Mouse (Mus musculus) embryonic facial prominence, embryonic 15.5 days (tissue): ENCODE data around the gene Apbb1ip. TPM values are rescaled to one million over a fixed set of nuclear protein-coding genes. Genes with fewer than 3 reads are reported as not detected.

Source experiments
- ATAC-seq: fragments of 200-750 bp; cut with Nextera tagmentation; 2 replicates; pipeline ENCODE4 v1.8.0; 2017; ENCODE audit warnings: low read depth, moderate TSS enrichment; ENCODE audit not compliant: insufficient number of reproducible peaks, low FRiP score, low TSS enrichment
- H3K27ac ChIP-seq: fragments of 300-500 bp; sonication (generic); replicated peaks from 2 replicates; pipeline ENCODE4 v1.5.1; 2015; ENCODE audit warnings: mild to moderate bottlenecking, inconsistent platforms
- H3K27me3 ChIP-seq: fragments of 300-500 bp; sonication (generic); 2 replicates; pipeline ENCODE4 v1.6.1; 2015; ENCODE audit warnings: inconsistent platforms
- H3K36me3 ChIP-seq: fragments of 300-500 bp; sonication (generic); 2 replicates; pipeline ENCODE4 v1.6.1; 2015; ENCODE audit warnings: mild to moderate bottlenecking, inconsistent platforms
- H3K4me1 ChIP-seq: fragments of 300-500 bp; sonication (generic); 2 replicates; pipeline ENCODE4 v1.6.1; 2015; ENCODE audit warnings: inconsistent platforms
- H3K4me2 ChIP-seq: fragments of 300-500 bp; sonication (generic); replicated peaks from 2 replicates; pipeline ENCODE4 v1.6.1; 2015; ENCODE audit warnings: mild to moderate bottlenecking, inconsistent platforms
- H3K4me3 ChIP-seq: fragments of 300-500 bp; sonication (generic); replicated peaks from 2 replicates; pipeline ENCODE4 v1.5.1; 2015; ENCODE audit warnings: mild to moderate bottlenecking, inconsistent platforms
- H3K9ac ChIP-seq: fragments of 300-500 bp; sonication (generic); 2 replicates; pipeline ENCODE4 v1.6.1; 2015; ENCODE audit warnings: inconsistent platforms
- H3K9me3 ChIP-seq: fragments of 300-500 bp; sonication (generic); replicated peaks from 2 replicates; pipeline ENCODE4 v1.6.1; 2016; ENCODE audit warnings: inconsistent platforms
- WGBS: fragments of 180-500 bp; shearing (Covaris S2); methylation state at CpG from one replicate; pipeline ENCODE4 v1.1.7; 2015; 5-methylcytosine and 5-hydroxymethylcytosine counted together
- polyA plus RNA-seq: library from polyadenylated mRNA; unstranded; fragments of >200 nt; fragmentation: Nextera tagmentation; extraction: Ambion mirVana; gene quantifications from 2 replicates; pipeline ENCODE4 v1.2.1, GENCODE M21; 2015

Apbb1ip gene
- polyA plus RNA-seq, 1 experiment from 2014 or later: 3.0 TPM

DNA sequence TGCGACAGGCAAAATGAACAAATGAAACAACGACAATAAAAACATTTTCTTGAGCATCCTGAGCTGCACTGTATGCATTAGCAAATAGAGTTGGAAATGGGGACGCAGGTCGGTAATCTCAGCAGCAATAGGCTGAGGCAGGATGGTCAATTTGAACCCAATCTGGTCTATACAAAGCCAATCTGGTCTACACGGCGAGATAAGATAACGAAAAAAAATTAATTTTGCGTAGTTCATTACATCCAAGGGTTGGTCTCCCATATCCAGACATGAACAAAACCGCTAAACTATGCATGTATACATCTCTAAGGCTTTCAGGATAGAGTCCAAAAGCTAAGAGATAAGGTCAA lies 121.0 kb downstream of the Apbb1ip start:
- no peaks in the 10 kb centered on the region for H3K36me3 ChIP-seq
- WGBS: 18% methylated on average over 9 of the region's 9 CpGs
- peak overlapping the region; percentile 84 for H3K27ac ChIP-seq
- H3K4me3 ChIP-seq: peak overlapping the region; percentile 83
- no peaks in the 10 kb centered on the region; the same call in 1 of the 2 replicates for H3K4me1 ChIP-seq
- no peaks in the 10 kb centered on the region for H3K27me3 ChIP-seq
- H3K4me2 ChIP-seq: peak overlapping the region; percentile 78
- 0 out of 2 replicates have a peak, but pooled peaks have one; percentile 30 for ATAC-seq
- H3K9ac ChIP-seq: peak overlapping the region; percentile 61
- no peaks in the 10 kb centered on the region for H3K9me3 ChIP-seq

DNA sequence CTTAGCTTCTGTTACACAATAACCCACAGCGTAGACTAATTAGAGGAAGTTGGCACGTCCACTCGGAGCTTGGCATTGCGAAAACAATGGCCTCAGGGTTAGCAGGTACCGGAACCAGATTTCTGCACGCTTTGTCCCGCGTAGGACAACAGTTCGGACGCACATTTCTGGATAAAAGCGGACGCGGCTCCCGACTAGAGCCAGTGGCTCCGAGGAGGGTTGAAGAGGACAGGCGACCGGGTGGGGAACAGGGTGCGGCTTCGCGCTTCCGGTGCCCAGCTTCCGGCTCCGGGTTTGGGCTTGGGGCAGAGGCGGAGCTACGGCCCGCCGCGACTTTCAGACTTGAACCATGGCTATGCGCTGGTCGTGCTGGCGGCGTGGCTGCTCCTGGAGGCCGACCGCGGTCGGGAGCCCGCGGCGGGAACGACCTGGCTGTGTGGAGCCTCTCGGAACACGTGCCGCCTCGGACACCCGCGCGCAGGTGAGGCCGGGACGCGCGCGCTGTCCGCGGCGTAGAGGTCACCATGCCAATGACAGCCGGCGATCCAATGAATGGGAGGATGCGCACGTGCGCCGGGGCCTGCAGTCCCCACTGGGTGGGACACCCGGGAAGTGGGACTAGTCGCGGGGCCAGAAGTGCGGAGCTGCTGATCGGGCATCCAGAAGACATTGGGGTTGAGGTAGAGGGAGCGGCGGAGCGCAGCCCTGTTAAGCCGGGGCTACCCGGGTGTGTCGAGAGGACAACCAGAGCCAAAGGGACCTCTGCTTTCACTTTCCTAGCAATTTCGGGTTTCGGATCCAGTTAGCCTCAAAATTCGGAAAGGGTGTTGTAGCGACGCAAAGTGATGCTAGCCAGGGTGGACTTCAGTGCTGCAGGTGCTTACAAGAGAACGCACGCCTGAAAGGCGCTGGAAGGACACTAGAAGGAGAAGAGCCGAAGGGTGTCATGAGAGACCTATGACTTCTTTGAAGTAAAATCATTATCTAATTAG lies 121.7 kb downstream of the Apbb1ip start, which contains the start of gene Pdss1:
Gene Pdss1 (plus strand): TSS at position 241 of the 992 bp plus-strand sequence.
- Histone ChIP-seq H3K4me3 (peak within 1 kb of the TSS; percentile 83), H3K4me2 (peak within 1 kb of the TSS; percentile 78), H3K27me3 (no peaks in the 10 kb centered on the region), H3K9me3 (no peaks in the 10 kb centered on the region), H3K4me1 (no peaks in the 10 kb centered on the region; the same call in 1 of the 2 replicates), H3K27ac (peak within 1 kb of the TSS; percentile 84), H3K36me3 (no peaks in the 10 kb centered on the region), H3K9ac (peak within 1 kb of the TSS; percentile 61)
- ATAC-seq: peak; percentile 97
- WGBS: under 1% methylated on average over 81 of the region's 81 CpGs

DNA sequence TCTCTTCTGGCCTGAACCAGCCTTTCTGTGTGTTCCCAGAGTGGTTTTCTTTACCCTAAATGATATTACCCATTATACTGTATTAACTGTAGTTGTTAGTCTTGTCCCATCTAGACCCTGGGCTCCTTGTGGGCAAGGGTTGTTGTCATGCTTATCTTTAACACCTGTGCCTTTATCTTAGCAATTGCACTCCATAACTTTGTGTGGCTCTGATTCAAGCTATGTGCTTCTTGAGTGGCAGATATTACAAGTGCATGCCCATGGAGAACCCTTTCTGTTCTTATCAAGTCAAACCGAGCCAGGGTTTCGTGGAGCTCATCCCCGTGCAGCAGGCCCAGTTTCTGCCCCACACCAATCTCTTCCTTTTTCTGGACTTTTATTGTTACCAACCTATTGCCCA lies 130.1 kb downstream of the Apbb1ip start:
- 90% methylated on average over 3 of the region's 3 CpGs for WGBS
- no peak overlapping the region for H3K4me3 ChIP-seq

DNA sequence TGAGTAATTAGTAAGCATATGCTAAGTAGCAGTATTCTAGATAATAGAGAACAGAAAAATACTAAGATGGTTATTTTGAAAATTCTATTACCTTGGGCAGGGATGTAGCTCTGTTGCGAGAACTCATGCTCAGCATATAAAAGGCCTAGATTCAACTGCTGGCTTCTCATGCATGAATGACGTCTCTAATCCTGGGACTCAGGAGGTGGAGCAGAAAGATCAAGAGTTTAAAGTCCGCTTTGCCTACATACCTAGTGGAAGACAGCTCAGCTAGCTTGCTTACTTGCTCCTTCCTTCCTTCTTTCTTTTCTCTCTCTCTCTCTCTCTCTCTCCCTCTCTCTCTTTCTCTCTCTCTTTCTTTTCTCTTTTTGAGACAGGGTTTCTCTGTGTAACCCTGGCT lies 140.5 kb downstream of the Apbb1ip start:
- H3K4me1 ChIP-seq: no peaks in the 10 kb centered on the region
- H3K4me3 ChIP-seq: no peak overlapping the region
- H3K9me3 ChIP-seq: no peaks in the 10 kb centered on the region
- H3K9ac ChIP-seq: no peak overlapping the region
- 86% methylated on average over 3 of the region's 3 CpGs for WGBS
- H3K27ac ChIP-seq: no peak overlapping the region
- peaks cover 25% of the 10 kb centered on the region; the same call in 1 of the 2 replicates for H3K36me3 ChIP-seq
- no peak overlapping the region for H3K4me2 ChIP-seq
- no peaks in the 10 kb centered on the region for H3K27me3 ChIP-seq
- no peak for ATAC-seq

More for the DNA sequence above, 130.1 kb downstream of the Apbb1ip start:
- no peak for ATAC-seq
- no peak overlapping the region for H3K9ac ChIP-seq
- H3K9me3 ChIP-seq: no peaks in the 10 kb centered on the region
- H3K27ac ChIP-seq: no peak overlapping the region
- H3K4me1 ChIP-seq: no peaks in the 10 kb centered on the region
- no peaks in the 10 kb centered on the region for H3K27me3 ChIP-seq
- no peak overlapping the region for H3K4me2 ChIP-seq
- peaks cover 41% of the 10 kb centered on the region for H3K36me3 ChIP-seq

DNA sequence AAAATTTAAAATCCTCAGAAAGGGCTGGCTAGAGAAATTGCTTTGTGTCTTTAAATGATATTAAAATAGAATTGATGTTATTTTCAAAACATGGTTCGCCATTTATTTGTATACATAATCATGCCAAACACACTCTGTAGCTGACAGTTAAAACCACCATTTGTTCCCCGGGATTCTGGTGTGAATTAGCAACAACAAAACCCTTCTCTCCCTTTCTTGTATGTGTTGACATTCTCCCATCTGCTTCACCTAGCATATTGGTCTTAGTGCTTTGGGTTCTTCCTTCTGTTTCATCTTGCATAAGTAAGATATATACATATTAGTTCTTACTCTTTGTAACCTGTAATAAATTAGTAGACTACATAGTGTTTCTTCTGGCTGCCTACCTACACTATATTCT lies 144.8 kb downstream of the Apbb1ip start:
- Histone ChIP-seq H3K9me3 (no peaks in the 10 kb centered on the region), H3K4me3 (no peak overlapping the region), H3K27ac (no peak overlapping the region), H3K36me3 (peaks cover 16% of the 10 kb centered on the region; the same call in 1 of the 2 replicates), H3K4me2 (no peak overlapping the region), H3K9ac (no peak overlapping the region), H3K4me1 (no peaks in the 10 kb centered on the region), H3K27me3 (no peaks in the 10 kb centered on the region)
- ATAC-seq: no peak
- 86% methylated on average over 2 of the region's 2 CpGs for WGBS

Other genes starting within 250 kb of the Apbb1ip start
- 0.35 and 0.53 TPM in 2 replicates for gene Gad2, start 151.9 kb upstream of the Apbb1ip start, polyA plus RNA-seq
- 15.8 and 17.2 TPM in 2 replicates for gene Pdss1, start 121.4 kb downstream of the Apbb1ip start, polyA plus RNA-seq